Mouse (Mus musculus): ENCODE results near the gene Dnm1. TPM values are rescaled to one million over a fixed set of nuclear protein-coding genes. Genes with fewer than 3 reads are reported as not detected.

Dnm1 gene
- polyA plus RNA-seq, 1 experiment from 2014 or later = 5.6 TPM

GRCm38 (mm10) chr2:32381141-32381774 is 28.1 kb upstream of the Dnm1 start:
- Histone ChIP-seq H3K36me3 (ENCODE audit: control insufficient read depth, insufficient read depth, low read length) (peaks cover 18% of the 10 kb centered on the region), H3K4me3 (ENCODE audit: low read depth, low read length) (peak overlapping the region; percentile 61), H3K27ac (replicated peaks) (peak overlapping the region; percentile 50), H3K27me3 (ENCODE audit: control insufficient read depth, insufficient read depth, low read length) (no peaks in the 10 kb centered on the region), H3K4me2 (replicated peaks; ENCODE audit: low read depth) (peak overlapping the region; percentile 96), H3K9me3 (ENCODE audit: control insufficient read depth, low read length) (no peaks in the 10 kb centered on the region), H3K9ac (ENCODE audit: low read length) (peak overlapping the region; percentile 65), H3K4me1 (replicated peaks; ENCODE audit: control insufficient read depth, insufficient read depth) (no peaks in the 10 kb centered on the region)
- ATAC-seq (ENCODE audit: low FRiP score, low TSS enrichment) (peak; percentile 52), DNase-seq (ENCODE audit: low spot score) (no peak)
- WGBS = under 1% methylated on average over 27 of the region's 27 CpGs
- TF ChIP-seq CTCF (IDR thresholded peaks at IDR 0.05; ENCODE audit: low read depth) (no peak), EP300 (optimal IDR thresholded peaks at IDR 0.05) (no peak)

GRCm38 (mm10) chr2:32380001-32380500 is 26.9 kb upstream of the Dnm1 start:
- Histone ChIP-seq H3K4me2 (replicated peaks; ENCODE audit: low read depth) (no peak overlapping the region), H3K36me3 (ENCODE audit: control insufficient read depth, insufficient read depth, low read length) (peaks cover 27% of the 10 kb centered on the region), H3K9ac (ENCODE audit: low read length) (no peak overlapping the region), H3K4me3 (ENCODE audit: low read depth, low read length) (no peak overlapping the region), H3K4me1 (replicated peaks; ENCODE audit: control insufficient read depth, insufficient read depth) (no peaks in the 10 kb centered on the region), H3K27me3 (ENCODE audit: control insufficient read depth, insufficient read depth, low read length) (no peaks in the 10 kb centered on the region), H3K9me3 (ENCODE audit: control insufficient read depth, low read length) (no peaks in the 10 kb centered on the region), H3K27ac (replicated peaks) (no peak overlapping the region)
- DNase-seq (ENCODE audit: low spot score) (no peak), ATAC-seq (ENCODE audit: low FRiP score, low TSS enrichment) (no peak)
- no peak for TF ChIP-seq EP300 (optimal IDR thresholded peaks at IDR 0.05)
- TF ChIP-seq CTCF (IDR thresholded peaks at IDR 0.05; ENCODE audit: low read depth) = no peak
- 82% methylated on average over 7 of the region's 7 CpGs for WGBS

- no peak overlapping the region for H3K27ac ChIP-seq (replicated peaks)
- H3K27me3 ChIP-seq (ENCODE audit: control insufficient read depth, insufficient read depth, low read length) = no peaks in the 10 kb centered on the region
- WGBS = 94% methylated on average over 9 of the region's 10 CpGs
- H3K9ac ChIP-seq (ENCODE audit: low read length) = no peak overlapping the region
- TF ChIP-seq EP300 (optimal IDR thresholded peaks at IDR 0.05) (no peak), CTCF (IDR thresholded peaks at IDR 0.05; ENCODE audit: low read depth) (no peak)
- DNase-seq (ENCODE audit: low spot score) (no peak), ATAC-seq (ENCODE audit: low FRiP score, low TSS enrichment) (no peak)
- no peak overlapping the region for H3K4me3 ChIP-seq (ENCODE audit: low read depth, low read length)
- H3K4me1 ChIP-seq (replicated peaks; ENCODE audit: control insufficient read depth, insufficient read depth) = no peaks in the 10 kb centered on the region
- peaks cover 35% of the 10 kb centered on the region for H3K36me3 ChIP-seq (ENCODE audit: control insufficient read depth, insufficient read depth, low read length)
- H3K9me3 ChIP-seq (ENCODE audit: control insufficient read depth, low read length) = no peaks in the 10 kb centered on the region
- no peak overlapping the region for H3K4me2 ChIP-seq (replicated peaks; ENCODE audit: low read depth)
Observed at GRCm38 (mm10) chr2:32376963-32377362, 23.8 kb upstream of the Dnm1 start.

- TF ChIP-seq CTCF (IDR thresholded peaks at IDR 0.05; ENCODE audit: low read depth) (no peak), EP300 (optimal IDR thresholded peaks at IDR 0.05) (no peak)
Observed at GRCm38 (mm10) chr2:32375317-32375940, 22.3 kb upstream of the Dnm1 start.

GRCm38 (mm10) chr2:32374191-32374590 is 21.1 kb upstream of the Dnm1 start:
- Histone ChIP-seq H3K4me3 (ENCODE audit: low read depth, low read length) (no peak overlapping the region), H3K27me3 (ENCODE audit: control insufficient read depth, insufficient read depth, low read length) (no peaks in the 10 kb centered on the region), H3K4me1 (replicated peaks; ENCODE audit: control insufficient read depth, insufficient read depth) (no peaks in the 10 kb centered on the region), H3K27ac (replicated peaks) (no peak overlapping the region), H3K9ac (ENCODE audit: low read length) (no peak overlapping the region), H3K9me3 (ENCODE audit: control insufficient read depth, low read length) (no peaks in the 10 kb centered on the region), H3K36me3 (ENCODE audit: control insufficient read depth, insufficient read depth, low read length) (peaks cover 41% of the 10 kb centered on the region), H3K4me2 (replicated peaks; ENCODE audit: low read depth) (no peak overlapping the region)
- 90% methylated on average over 10 of the region's 10 CpGs for WGBS
- no peak for TF ChIP-seq EP300 (optimal IDR thresholded peaks at IDR 0.05)
- no peak for TF ChIP-seq CTCF (IDR thresholded peaks at IDR 0.05; ENCODE audit: low read depth)
- ATAC-seq (ENCODE audit: low FRiP score, low TSS enrichment) = no peak
- DNase-seq (ENCODE audit: low spot score) = no peak

More at GRCm38 (mm10) chr2:32375317-32375940, 22.3 kb upstream of the Dnm1 start:
- no peak for ATAC-seq (ENCODE audit: low FRiP score, low TSS enrichment)
- no peak for DNase-seq (ENCODE audit: low spot score)
- 89% methylated on average over 13 of the region's 13 CpGs for WGBS
- Histone ChIP-seq H3K4me1 (replicated peaks; ENCODE audit: control insufficient read depth, insufficient read depth) (no peaks in the 10 kb centered on the region), H3K9ac (ENCODE audit: low read length) (no peak overlapping the region), H3K36me3 (ENCODE audit: control insufficient read depth, insufficient read depth, low read length) (peaks cover 43% of the 10 kb centered on the region), H3K4me3 (ENCODE audit: low read depth, low read length) (no peak overlapping the region), H3K4me2 (replicated peaks; ENCODE audit: low read depth) (no peak overlapping the region), H3K27ac (replicated peaks) (no peak overlapping the region), H3K27me3 (ENCODE audit: control insufficient read depth, insufficient read depth, low read length) (no peaks in the 10 kb centered on the region), H3K9me3 (ENCODE audit: control insufficient read depth, low read length) (no peaks in the 10 kb centered on the region)

- Histone ChIP-seq H3K4me1 (replicated peaks; ENCODE audit: control insufficient read depth, insufficient read depth) (0 out of 2 replicates have a peak, but pooled peaks cover 5% of the 10 kb centered on the region), H3K27ac (replicated peaks) (no peak overlapping the region), H3K9me3 (ENCODE audit: control insufficient read depth, low read length) (no peaks in the 10 kb centered on the region), H3K9ac (ENCODE audit: low read length) (no peak overlapping the region), H3K27me3 (ENCODE audit: control insufficient read depth, insufficient read depth, low read length) (no peaks in the 10 kb centered on the region), H3K36me3 (ENCODE audit: control insufficient read depth, insufficient read depth, low read length) (peaks cover 12% of the 10 kb centered on the region; the same call in 1 of the 2 replicates), H3K4me2 (replicated peaks; ENCODE audit: low read depth) (no peak overlapping the region), H3K4me3 (ENCODE audit: low read depth, low read length) (no peak overlapping the region)
- no peak for ATAC-seq (ENCODE audit: low FRiP score, low TSS enrichment)
- 95% methylated on average over 5 of the region's 5 CpGs for WGBS
- TF ChIP-seq EP300 (optimal IDR thresholded peaks at IDR 0.05) (no peak), CTCF (IDR thresholded peaks at IDR 0.05; ENCODE audit: low read depth) (no peak)
- DNase-seq (ENCODE audit: low spot score) = no peak
Observed at GRCm38 (mm10) chr2:32367315-32367714, 14.2 kb upstream of the Dnm1 start.

Measured in stomach, postnatal 0 days (tissue).